Mouse (Mus musculus): ENCODE measurements at regions not wholly inside any gene's neighbourhood (a gene's known extent, or its start where the extent isn't known, plus 50 kb on each side); places are given as distances from the start of the nearest gene placed in this dataset.

- TF ChIP-seq CTCF (IDR thresholded peaks at IDR 0.05; ENCODE audit: low read depth, low read length) (no peak), POLR2A (IDR thresholded peaks at IDR 0.05; ENCODE audit: borderline replicate concordance, low read depth, low read length) (no peak)
These were observed 181.8 kb downstream of the Barhl2 start for GRCm38 (mm10) chr5:106276186-106276585.
